Mouse (Mus musculus) MEL (cell line): ENCODE results near the gene Smarcc2.

Experiments
- CTCF ChIP-seq, 3 experiments: IDR thresholded peaks in 2 of 3; conservative IDR thresholded peaks in 1 of 3; 2 replicates each; pipeline ENCODE4 v1.5.1; 2011 to 2012; ENCODE audit warnings: low read length in 3 of 3, low read depth in 2 of 3, mild to moderate bottlenecking in 2 of 3, improper control_type of control experiment in 1 of 3, inconsistent platforms in 1 of 3, mixed read lengths in 1 of 3, moderate library complexity in 1 of 3; ENCODE audit not compliant: control insufficient read depth in 1 of 3, insufficient read depth in 1 of 3, poor library complexity in 1 of 3, severe bottlenecking in 1 of 3
- MAFK ChIP-seq: IDR thresholded peaks from 2 replicates; pipeline ENCODE4 v1.6.1; 2011; ENCODE audit warnings: low read depth, mild to moderate bottlenecking, low read length, improper control_type of control experiment, borderline replicate concordance
- MXI1 ChIP-seq: IDR thresholded peaks from 2 replicates; pipeline ENCODE4 v1.6.1; 2011; ENCODE audit warnings: mild to moderate bottlenecking, low read depth, low read length, improper control_type of control experiment
- MYC ChIP-seq: IDR thresholded peaks from 2 replicates; pipeline ENCODE4 v1.6.1; 2011; ENCODE audit warnings: low read depth, mild to moderate bottlenecking, low read length, improper control_type of control experiment, moderate library complexity
- NELFE ChIP-seq: IDR thresholded peaks from 2 replicates; pipeline ENCODE4 v1.6.1; 2011; ENCODE audit warnings: low read depth, low read length, improper control_type of control experiment
- POLR2A ChIP-seq, 2 experiments: IDR thresholded peaks; 2 replicates each; pipeline ENCODE4 v1.6.1; 2011 to 2012; ENCODE audit warnings: low read length in 2 of 2, mild to moderate bottlenecking in 2 of 2, control low read depth in 1 of 2, improper control_type of control experiment in 1 of 2, low read depth in 1 of 2, moderate library complexity in 1 of 2; ENCODE audit not compliant: control insufficient read depth in 1 of 2, insufficient read depth in 1 of 2, poor library complexity in 1 of 2
- SMC3 ChIP-seq: IDR thresholded peaks from 2 replicates; pipeline ENCODE4 v1.6.1; 2011; ENCODE audit warnings: low read depth, low read length, improper control_type of control experiment
- TAL1 ChIP-seq: IDR thresholded peaks from 2 replicates; pipeline ENCODE4 v1.6.1; 2012; ENCODE audit warnings: mild to moderate bottlenecking, inconsistent platforms, low read length, moderate library complexity, mixed read lengths
- ZC3H11A ChIP-seq: IDR thresholded peaks from 2 replicates; pipeline ENCODE4 v1.6.1; 2012; ENCODE audit warnings: low read depth, mild to moderate bottlenecking, inconsistent platforms, low read length, improper control_type of control experiment
- ZNF384 ChIP-seq: IDR thresholded peaks from 2 replicates; pipeline ENCODE4 v1.6.1; 2012; ENCODE audit warnings: low read depth, mild to moderate bottlenecking, inconsistent platforms, low read length, improper control_type of control experiment

DNA sequence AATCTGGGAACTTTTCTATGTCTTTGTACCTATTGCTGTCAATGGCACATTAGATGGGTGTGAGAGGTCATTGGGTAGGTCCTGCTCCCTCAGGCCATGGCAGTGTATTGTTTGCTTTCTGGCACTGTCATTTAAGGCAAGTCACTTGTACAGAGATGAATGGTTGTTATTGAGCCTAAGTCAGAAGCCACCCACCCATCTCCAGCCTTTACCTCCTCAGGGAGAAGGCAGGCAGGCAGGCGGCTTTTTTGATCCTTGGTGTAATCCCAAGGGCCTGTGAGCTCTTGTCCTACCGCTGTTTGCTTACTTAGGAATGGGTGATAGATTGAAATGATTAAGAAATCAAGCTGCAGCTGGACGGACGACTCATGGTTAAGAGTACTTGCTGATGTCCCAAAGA, 29.6 kb upstream of the Smarcc2 start:
- TF ChIP-seq SMC3 (no peak), ZNF384 (no peak), MAFK (no peak), MYC (no peak), MXI1 (no peak), NELFE (no peak), ZC3H11A (no peak), CTCF (IDR thresholded peaks at IDR 0.05 in 2 of 3, conservative IDR thresholded peaks at IDR 0.05 in 1 of 3; ENCODE audit: control insufficient read depth in 1 of 3, insufficient read depth in 1 of 3, low read depth in 2 of 3, low read length in 3 of 3, poor library complexity in 1 of 3, severe bottlenecking in 1 of 3) (no peak), POLR2A (IDR thresholded peaks at IDR 0.05; ENCODE audit: control insufficient read depth in 1 of 2, insufficient read depth in 1 of 2, low read depth in 1 of 2, low read length in 2 of 2, poor library complexity in 1 of 2) (no peak), TAL1 (no peak)
